Mouse (Mus musculus): Measurements from ENCODE around the gene Hs3st1.

DNA sequence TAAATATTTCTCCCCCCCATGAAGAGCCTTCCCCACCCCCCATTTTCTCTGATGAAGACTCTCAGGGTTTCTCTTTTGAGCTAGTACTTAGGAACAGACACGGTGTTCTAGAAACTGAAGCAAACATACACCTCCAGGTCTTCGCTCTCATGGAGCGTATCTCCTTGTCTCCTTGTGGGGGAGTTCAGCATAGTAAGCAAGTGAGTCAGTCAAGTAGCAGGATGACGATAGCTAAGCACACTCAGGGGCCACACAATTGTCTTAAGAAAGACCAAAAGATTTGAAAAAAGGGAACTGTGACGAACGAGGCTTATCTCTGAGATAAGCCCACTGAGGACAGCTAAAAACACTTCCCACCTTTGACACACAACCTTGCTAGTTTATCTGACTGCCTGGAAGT, 117.4 kb downstream of the Hs3st1 start:
- TF ChIP-seq POLR2A (IDR thresholded peaks at IDR 0.05; ENCODE audit: low read depth, low read length) (no peak), CTCF (IDR thresholded peaks at IDR 0.05; ENCODE audit: extremely low read depth, insufficient read length, insufficient replicate concordance, low read depth, low read length) (no peak)
